Mouse (Mus musculus) olfactory bulb, adult 2 months (tissue): Measurements from ENCODE around the gene Spns2.

ENCODE experiments used
- CTCF ChIP-seq: fragments of 200-500 bp; IDR thresholded peaks from 2 replicates; pipeline ENCODE4 v1.5.1; 2012; ENCODE audit warnings: low read depth, mild to moderate bottlenecking, low read length, moderate library complexity; ENCODE audit not compliant: insufficient read depth
- POLR2A ChIP-seq: fragments of 200-500 bp; IDR thresholded peaks from 2 replicates; pipeline ENCODE4 v1.6.1; 2012; ENCODE audit warnings: mild to moderate bottlenecking, low read depth, low read length, moderate library complexity; ENCODE audit not compliant: insufficient read depth

GRCm38 (mm10) chr11:72470004-72470403 is 19.7 kb downstream of the Spns2 start:
- TF ChIP-seq CTCF (no peak), POLR2A (no peak)
